Mouse (Mus musculus): ENCODE measurements around the gene Gm21719. TPM values are rescaled to one million over a fixed set of nuclear protein-coding genes. Genes with fewer than 3 reads are reported as not detected.

Gm21719 gene
- polyA plus RNA-seq (2012; rRNA removed), result not detected in 2 replicates

DNA sequence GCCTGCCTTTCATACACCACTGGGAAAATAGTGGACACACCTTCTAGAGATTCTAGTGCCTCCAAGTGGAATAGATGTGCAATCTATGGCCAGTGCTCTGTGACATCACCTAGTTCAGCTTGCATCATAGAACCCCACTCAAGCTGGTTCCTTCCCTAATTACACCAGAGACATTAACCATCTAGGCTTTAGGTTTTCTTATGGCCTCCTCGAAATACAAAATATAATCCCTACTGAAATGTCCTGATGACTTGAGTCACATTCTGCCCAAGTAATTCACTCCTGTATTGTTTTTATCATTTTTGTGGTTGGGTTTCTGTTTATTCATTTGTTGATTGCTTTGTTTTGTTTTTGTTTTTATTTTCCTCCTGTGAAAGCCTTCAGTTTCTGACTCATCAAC, at the start of gene Gm21719:
Gm21719 (minus strand) TSS at position 101 of the 400 bp plus-strand sequence.

Other genes with a start within 250 kb of the Gm21719 start
- not detected in 2 replicates for gene Gm28919, start 99.3 kb downstream of the Gm21719 start, polyA plus RNA-seq (2012; rRNA removed)
- gene Gm20830, start 235.4 kb upstream of the Gm21719 start, polyA plus RNA-seq (2012; rRNA removed), result not detected in 2 replicates

Data from colon, adult 2 months (tissue).